Mouse (Mus musculus): ENCODE data around the gene Evi2b. TPM values are rescaled to one million over a fixed set of nuclear protein-coding genes. Genes with fewer than 3 reads are reported as not detected.

Gene Evi2b
- 0.26 and 0.66 TPM in 2 replicates for polyA plus RNA-seq (2015; fragmentation: Nextera tagmentation; extraction: Ambion mirVana)

- no peak within 1 kb of the TSS for H3K9ac ChIP-seq
- H3K4me1 ChIP-seq: no peaks in the 10 kb centered on the region
- no peak within 1 kb of the TSS for H3K4me3 ChIP-seq
- no peak for ATAC-seq (ENCODE audit: borderline replicate concordance, extremely low read depth, low FRiP score, low TSS enrichment)
- WGBS: 69% methylated on average over 10 of the region's 10 CpGs
- H3K4me2 ChIP-seq: no peak within 1 kb of the TSS
- no peaks in the 10 kb centered on the region for H3K27me3 ChIP-seq
- H3K27ac ChIP-seq: no peak within 1 kb of the TSS
- H3K36me3 ChIP-seq: no peaks in the 10 kb centered on the region
- H3K9me3 ChIP-seq: no peaks in the 10 kb centered on the region
Observed at GRCm38 (mm10) chr11:79523560-79524309, at the start of gene Evi2b. TSS of gene Evi2b (minus strand) at chr11:79523762.

GRCm38 (mm10) chr11:79570319-79570718 lies 46.8 kb upstream of the Evi2b start:
- Histone ChIP-seq H3K9me3 (no peaks in the 10 kb centered on the region), H3K4me1 (no peaks in the 10 kb centered on the region), H3K4me2 (no peak overlapping the region), H3K36me3 (peaks cover 77% of the 10 kb centered on the region), H3K4me3 (no peak overlapping the region), H3K9ac (no peak overlapping the region), H3K27ac (no peak overlapping the region), H3K27me3 (no peaks in the 10 kb centered on the region)
- ATAC-seq (ENCODE audit: borderline replicate concordance, extremely low read depth, low FRiP score, low TSS enrichment): no peak
- WGBS: 89% methylated on average over 2 of the region's 2 CpGs

GRCm38 (mm10) chr11:79568197-79568911 lies 44.8 kb upstream of the Evi2b start:
- Histone ChIP-seq H3K9me3 (no peaks in the 10 kb centered on the region), H3K4me3 (no peak overlapping the region), H3K9ac (no peak overlapping the region), H3K27me3 (no peaks in the 10 kb centered on the region), H3K4me2 (no peak overlapping the region), H3K4me1 (no peaks in the 10 kb centered on the region), H3K27ac (no peak overlapping the region), H3K36me3 (peaks cover 71% of the 10 kb centered on the region)
- ATAC-seq (ENCODE audit: borderline replicate concordance, extremely low read depth, low FRiP score, low TSS enrichment): no peak
- WGBS: 81% methylated on average over 11 of the region's 11 CpGs

GRCm38 (mm10) chr11:79566947-79567346 lies 43.4 kb upstream of the Evi2b start:
- H3K9me3 ChIP-seq: no peaks in the 10 kb centered on the region
- H3K36me3 ChIP-seq: peaks cover 71% of the 10 kb centered on the region
- H3K27ac ChIP-seq: no peak overlapping the region
- no peaks in the 10 kb centered on the region for H3K4me1 ChIP-seq
- H3K4me2 ChIP-seq: no peak overlapping the region
- ATAC-seq (ENCODE audit: borderline replicate concordance, extremely low read depth, low FRiP score, low TSS enrichment): no peak
- WGBS: 58% methylated on average over 1 of the region's 1 CpGs
- no peak overlapping the region for H3K9ac ChIP-seq
- H3K4me3 ChIP-seq: no peak overlapping the region
- H3K27me3 ChIP-seq: no peaks in the 10 kb centered on the region

- ATAC-seq (ENCODE audit: borderline replicate concordance, extremely low read depth, low FRiP score, low TSS enrichment): no peak
- H3K27me3 ChIP-seq: no peaks in the 10 kb centered on the region
- no peaks in the 10 kb centered on the region for H3K4me1 ChIP-seq
- H3K36me3 ChIP-seq: peaks cover 52% of the 10 kb centered on the region
- H3K4me3 ChIP-seq: no peak overlapping the region
- no peak overlapping the region for H3K4me2 ChIP-seq
- H3K9me3 ChIP-seq: no peaks in the 10 kb centered on the region
- WGBS: 91% methylated on average over 7 of the region's 7 CpGs
- no peak overlapping the region for H3K27ac ChIP-seq
- no peak overlapping the region for H3K9ac ChIP-seq
Observed at GRCm38 (mm10) chr11:79563493-79563892, 39.9 kb upstream of the Evi2b start.

- Histone ChIP-seq H3K9me3 (no peaks in the 10 kb centered on the region), H3K27ac (no peak overlapping the region), H3K27me3 (no peaks in the 10 kb centered on the region), H3K4me3 (no peak overlapping the region), H3K9ac (no peak overlapping the region), H3K36me3 (peaks cover 41% of the 10 kb centered on the region), H3K4me2 (no peak overlapping the region), H3K4me1 (no peaks in the 10 kb centered on the region)
- WGBS: 81% methylated on average over 4 of the region's 4 CpGs
- ATAC-seq (ENCODE audit: borderline replicate concordance, extremely low read depth, low FRiP score, low TSS enrichment): no peak
Observed at GRCm38 (mm10) chr11:79560536-79560935, 37.0 kb upstream of the Evi2b start.

- Histone ChIP-seq H3K36me3 (peaks cover 58% of the 10 kb centered on the region), H3K27ac (no peak overlapping the region), H3K27me3 (no peaks in the 10 kb centered on the region), H3K4me1 (no peaks in the 10 kb centered on the region), H3K9ac (no peak overlapping the region), H3K4me3 (no peak overlapping the region), H3K9me3 (no peaks in the 10 kb centered on the region), H3K4me2 (no peak overlapping the region)
- 68% methylated on average over 1 of the region's 1 CpGs for WGBS
- no peak for ATAC-seq (ENCODE audit: borderline replicate concordance, extremely low read depth, low FRiP score, low TSS enrichment)
Observed at GRCm38 (mm10) chr11:79552622-79553021, 29.1 kb upstream of the Evi2b start.

GRCm38 (mm10) chr11:79536293-79536692 lies 12.7 kb upstream of the Evi2b start:
- 85% methylated on average over 3 of the region's 3 CpGs for WGBS

GRCm38 (mm10) chr11:79535554-79535953 lies 12.0 kb upstream of the Evi2b start:
- Histone ChIP-seq H3K4me3 (no peak overlapping the region), H3K36me3 (peaks cover 9% of the 10 kb centered on the region; the same call in 1 of the 2 replicates), H3K27me3 (no peaks in the 10 kb centered on the region), H3K4me2 (no peak overlapping the region), H3K9me3 (no peaks in the 10 kb centered on the region), H3K27ac (no peak overlapping the region), H3K4me1 (peaks cover 9% of the 10 kb centered on the region; the same call in 1 of the 2 replicates), H3K9ac (no peak overlapping the region)
- ATAC-seq (ENCODE audit: borderline replicate concordance, extremely low read depth, low FRiP score, low TSS enrichment): no peak
- WGBS: 81% methylated on average over 4 of the region's 4 CpGs

More at GRCm38 (mm10) chr11:79536293-79536692, 12.7 kb upstream of the Evi2b start:
- H3K27me3 ChIP-seq: no peaks in the 10 kb centered on the region
- no peak overlapping the region for H3K4me2 ChIP-seq
- no peak overlapping the region for H3K9ac ChIP-seq
- H3K36me3 ChIP-seq: peaks cover 12% of the 10 kb centered on the region
- no peak for ATAC-seq (ENCODE audit: borderline replicate concordance, extremely low read depth, low FRiP score, low TSS enrichment)
- no peak overlapping the region for H3K4me3 ChIP-seq
- H3K27ac ChIP-seq: no peak overlapping the region
- H3K9me3 ChIP-seq: no peaks in the 10 kb centered on the region
- peaks cover 9% of the 10 kb centered on the region; the same call in 1 of the 2 replicates for H3K4me1 ChIP-seq

- H3K4me1 ChIP-seq: peaks cover 9% of the 10 kb centered on the region; the same call in 1 of the 2 replicates
- no peak overlapping the region for H3K4me2 ChIP-seq
- peak overlapping the region; percentile 45 for H3K27ac ChIP-seq
- H3K4me3 ChIP-seq: no peak overlapping the region
- ATAC-seq (ENCODE audit: borderline replicate concordance, extremely low read depth, low FRiP score, low TSS enrichment): peak; percentile 87; the same call in 1 of the 2 replicates
- peaks cover 6% of the 10 kb centered on the region; the same call in 1 of the 2 replicates for H3K36me3 ChIP-seq
- WGBS: 62% methylated on average over 8 of the region's 8 CpGs
- no peaks in the 10 kb centered on the region for H3K27me3 ChIP-seq
- no peaks in the 10 kb centered on the region for H3K9me3 ChIP-seq
- no peak overlapping the region for H3K9ac ChIP-seq
Observed at GRCm38 (mm10) chr11:79533950-79534690, 10.6 kb upstream of the Evi2b start.

GRCm38 (mm10) chr11:79533311-79533710 lies 9.7 kb upstream of the Evi2b start:
- H3K4me3 ChIP-seq: no peak overlapping the region
- no peak for ATAC-seq (ENCODE audit: borderline replicate concordance, extremely low read depth, low FRiP score, low TSS enrichment)
- no peak overlapping the region for H3K4me2 ChIP-seq
- no peaks in the 10 kb centered on the region for H3K9me3 ChIP-seq
- peaks cover 6% of the 10 kb centered on the region; the same call in 1 of the 2 replicates for H3K36me3 ChIP-seq
- no peak overlapping the region for H3K27ac ChIP-seq
- H3K9ac ChIP-seq: no peak overlapping the region
- no peaks in the 10 kb centered on the region for H3K27me3 ChIP-seq
- 57% methylated on average over 6 of the region's 6 CpGs for WGBS
- H3K4me1 ChIP-seq: peaks cover 9% of the 10 kb centered on the region; the same call in 1 of the 2 replicates

All from lung, embryonic 15.5 days (tissue).